Mouse (Mus musculus): ENCODE results near the gene Igsf3.

Gene Igsf3

DNA sequence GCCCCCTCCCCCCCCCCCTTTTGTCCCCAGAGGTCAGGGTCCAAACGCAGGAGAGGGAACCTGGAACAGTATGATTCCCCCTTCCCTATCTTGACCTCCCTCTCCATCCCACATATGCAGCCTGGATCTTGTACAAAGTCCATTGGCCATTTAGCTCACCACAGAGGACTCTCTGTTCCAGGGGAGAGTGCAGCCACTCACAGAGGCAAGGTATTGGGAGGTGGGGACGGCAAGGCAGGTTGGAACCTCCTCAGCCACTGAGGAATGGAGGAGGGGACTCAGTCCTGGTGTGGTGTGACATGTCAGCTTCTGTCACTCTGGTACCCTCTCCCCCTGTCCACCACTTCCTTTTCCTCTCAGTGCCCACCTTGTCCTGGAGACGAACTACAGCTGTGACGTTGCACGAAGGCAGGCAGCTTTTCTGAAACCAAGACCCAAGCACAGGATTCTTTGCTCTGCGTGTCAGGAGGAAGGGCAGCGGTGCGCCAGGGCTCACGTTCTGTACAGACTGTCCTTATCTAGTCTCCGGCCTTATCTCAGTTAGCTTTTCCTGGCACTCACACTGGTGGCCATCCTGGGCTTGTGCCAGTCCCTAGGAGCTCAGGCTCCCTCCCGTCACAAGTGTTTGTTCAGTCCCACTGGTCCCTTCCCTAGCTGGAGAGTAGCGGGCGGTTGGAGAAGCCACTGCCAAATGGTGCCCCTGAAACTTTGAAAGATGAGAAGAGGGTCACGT is 130.3 kb downstream of the Igsf3 start:
- DNase-seq (ENCODE audit: low spot score), result no peak

DNA sequence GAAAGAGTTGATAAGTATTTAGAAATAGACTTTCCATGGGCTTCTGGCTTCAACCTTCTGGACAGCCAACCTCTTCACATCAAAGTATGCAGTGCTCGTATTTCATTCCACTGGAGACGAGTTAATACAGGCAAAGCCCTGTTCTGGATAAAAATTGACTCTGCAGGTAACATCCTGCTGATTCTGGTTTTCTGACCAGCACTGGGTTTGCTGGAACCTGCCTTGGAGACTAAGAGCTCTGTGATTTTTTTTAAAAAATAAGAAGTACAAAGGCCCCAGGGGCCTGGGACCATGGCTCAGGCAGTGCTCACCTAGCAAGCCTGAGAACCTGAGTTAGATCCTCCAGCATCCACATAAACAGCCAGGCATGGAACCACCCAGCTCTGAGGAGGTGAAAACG is 130.9 kb downstream of the Igsf3 start:
- no peak for DNase-seq (ENCODE audit: low spot score)

DNA sequence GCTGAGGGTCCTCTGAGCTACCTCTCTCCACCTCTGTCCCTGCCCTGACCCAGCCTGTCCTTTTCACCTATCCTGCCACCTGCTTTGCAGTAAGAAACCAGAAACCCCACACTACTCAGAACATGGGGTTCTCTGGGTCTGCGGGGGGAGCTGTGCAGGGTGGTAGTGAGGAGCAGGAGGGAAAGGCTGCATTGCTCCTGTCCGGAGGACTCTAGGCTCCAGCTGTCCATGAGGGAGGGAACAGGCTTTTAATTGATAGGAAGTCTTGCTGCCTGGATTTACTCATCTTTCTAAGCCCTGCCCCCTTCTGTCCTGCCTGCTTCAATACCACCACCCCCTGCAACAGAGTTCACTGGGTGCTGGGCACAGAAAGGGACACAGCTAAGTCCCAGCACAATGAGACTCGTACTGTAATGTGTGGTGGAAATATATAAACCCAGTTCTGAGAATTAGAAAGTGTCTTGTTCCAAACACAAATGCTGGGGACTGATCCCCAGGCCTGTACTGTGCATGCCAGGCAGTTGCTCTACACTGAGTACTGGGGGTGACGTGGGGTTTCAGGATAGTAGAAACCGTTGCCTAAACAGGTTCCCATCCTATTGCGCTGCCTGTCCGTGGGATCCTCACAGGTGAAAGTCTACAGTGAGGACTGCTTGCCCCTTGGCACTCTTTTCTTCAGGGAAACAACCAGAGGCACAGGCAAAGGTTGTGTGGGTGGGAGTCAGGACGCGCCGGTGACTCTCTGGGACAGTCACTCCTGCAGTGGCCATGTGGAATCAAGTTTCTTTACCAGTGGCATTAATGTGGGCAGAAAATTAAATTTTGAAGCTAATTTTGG is 133.0 kb downstream of the Igsf3 start:
- DNase-seq (ENCODE audit: low spot score), result no peak

DNA sequence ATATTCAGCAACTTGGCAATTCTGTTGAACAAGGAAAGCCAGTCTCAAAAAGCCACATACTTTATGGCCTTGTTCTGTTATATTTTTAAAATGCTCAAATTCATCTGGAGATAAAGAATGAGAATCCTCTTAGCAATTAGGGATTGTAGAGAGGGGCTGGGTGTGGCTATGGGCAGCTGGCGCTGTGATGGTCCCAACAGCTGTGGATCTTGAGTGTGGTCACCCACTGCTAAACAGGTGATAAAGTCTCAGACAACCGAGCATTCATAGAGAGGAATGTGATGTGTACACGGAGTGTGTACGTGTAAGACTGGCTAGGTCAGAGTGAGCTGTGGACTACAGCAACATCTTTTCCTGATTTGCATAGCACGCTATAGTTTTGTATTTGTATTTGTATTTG is 133.7 kb downstream of the Igsf3 start:
- DNase-seq (ENCODE audit: low spot score), result no peak

Data from spleen, adult 12 weeks (tissue).